18 mouse cellular contexts compared by ENCODE assay signal in the genomic region with DNA sequence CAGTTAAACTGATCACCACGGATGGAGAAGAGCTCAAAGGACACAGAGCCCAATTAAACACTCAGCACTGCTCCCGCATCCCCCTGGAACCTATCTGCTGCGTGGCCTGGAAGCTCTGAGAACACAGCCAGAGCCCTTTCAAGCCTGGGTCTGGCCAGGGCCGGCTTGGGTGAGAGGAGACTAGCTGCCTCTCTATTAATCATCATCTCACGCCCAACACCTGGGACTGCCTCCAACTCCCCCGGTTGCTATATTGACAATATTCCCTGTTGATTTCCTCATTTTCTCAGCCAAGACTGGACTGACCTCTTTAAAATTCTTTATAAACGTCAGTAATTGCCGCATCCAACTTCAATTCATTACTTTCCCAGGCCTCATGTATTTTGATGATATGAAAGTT.
DNase-seq lines count a peak whose midpoint lies in the region; ATAC-seq and TF ChIP-seq lines count a peak whose summit lies in the region.
"Had no signal": no experiment of that assay in that cellular context is flagged by ENCODE, and none has a peak within 500 bp of the region (broad histone marks: within the 10 kb centered on the region; RNA-seq: fewer than 3 reads in every experiment).

No protein-coding gene starts in this region.

- no peak for TF ChIP-seq CTCF in midbrain, postnatal 0 days (IDR thresholded peaks at IDR 0.05)

- H3K9ac ChIP-seq in hindbrain, embryonic 12.5 days = no peak overlapping the region
- H3K9ac ChIP-seq in midbrain, postnatal 0 days (replicated peaks; ENCODE audit: low read length, poor library complexity, severe bottlenecking) = no peak overlapping the region
- H3K9ac ChIP-seq in midbrain, embryonic 16.5 days (ENCODE audit: low read depth, low read length) = no peak overlapping the region
- H3K9ac ChIP-seq: forebrain, embryonic 15.5 days; heart, embryonic 12.5 days; hindbrain, embryonic 15.5 days; limb, embryonic 13.5 days; liver, embryonic 12.5 days had no signal

- DNase-seq in cerebellum, adult 11-12 months = peak; percentile 7
- DNase-seq in cerebellum, adult 8-10 months = no peak
- DNase-seq in hindbrain, embryonic 10.5 days (ENCODE audit: low spot score) = no peak
- peak; percentile 58 for DNase-seq in midbrain, postnatal 0 days (ENCODE audit: low spot score)
- no peak for DNase-seq in spleen, adult 18-20 months
- DNase-seq in thymus, postnatal 25 days = no peak
- DNase-seq: gastrocnemius, postnatal 10 days; heart, postnatal 10 days; kidney, adult 9 months; layer of hippocampus, postnatal 36 days; thymus, adult 18-20 months had no signal

- H3K4me2 ChIP-seq in hindbrain, embryonic 12.5 days (replicated peaks) = no peak overlapping the region
- no peak overlapping the region for H3K4me2 ChIP-seq in midbrain, postnatal 0 days (ENCODE audit: low read depth, low read length, poor library complexity, severe bottlenecking)
- no peak overlapping the region for H3K4me2 ChIP-seq in midbrain, embryonic 16.5 days (ENCODE audit: low read length)
- H3K4me2 ChIP-seq: forebrain, embryonic 15.5 days; heart, embryonic 12.5 days; hindbrain, embryonic 15.5 days; limb, embryonic 13.5 days; liver, embryonic 12.5 days had no signal

- no peaks in the 10 kb centered on the region for H3K36me3 ChIP-seq in hindbrain, embryonic 12.5 days
- no peaks in the 10 kb centered on the region for H3K36me3 ChIP-seq in hindbrain, embryonic 10.5 days
- H3K36me3 ChIP-seq in midbrain, postnatal 0 days (ENCODE audit: insufficient read depth, low read length) = no peaks in the 10 kb centered on the region
- no peaks in the 10 kb centered on the region for H3K36me3 ChIP-seq in midbrain, embryonic 16.5 days (ENCODE audit: control insufficient read depth, insufficient read depth, low read length)
- H3K36me3 ChIP-seq: forebrain, embryonic 15.5 days; heart, embryonic 12.5 days; hindbrain, embryonic 15.5 days; limb, embryonic 13.5 days; liver, embryonic 12.5 days had no signal

- ATAC-seq in hindbrain, embryonic 12.5 days (ENCODE audit: low FRiP score) = peak; percentile 82; the same call in 1 of the 2 replicates
- ATAC-seq in midbrain, postnatal 0 days (ENCODE audit: low FRiP score) = no peak
- no peak; the same call in 1 of the 2 replicates for ATAC-seq in midbrain, embryonic 16.5 days
- ATAC-seq: forebrain, embryonic 15.5 days; liver, embryonic 12.5 days had no signal

- peaks cover 4% of the 10 kb centered on the region; the same call in 1 of the 2 replicates for H3K4me1 ChIP-seq in hindbrain, embryonic 12.5 days
- H3K4me1 ChIP-seq in hindbrain, embryonic 10.5 days (replicated peaks) = no peaks in the 10 kb centered on the region
- no peaks in the 10 kb centered on the region for H3K4me1 ChIP-seq in midbrain, postnatal 0 days (ENCODE audit: insufficient read depth, low read length)
- H3K4me1 ChIP-seq in midbrain, embryonic 16.5 days (ENCODE audit: control insufficient read depth, insufficient read depth, low read length) = peaks cover 6% of the 10 kb centered on the region
- H3K4me1 ChIP-seq: forebrain, embryonic 15.5 days; heart, embryonic 12.5 days; liver, embryonic 12.5 days had no signal

- H3K9me3 ChIP-seq in hindbrain, embryonic 12.5 days (replicated peaks) = no peaks in the 10 kb centered on the region
- no peaks in the 10 kb centered on the region for H3K9me3 ChIP-seq in hindbrain, embryonic 10.5 days
- no peaks in the 10 kb centered on the region for H3K9me3 ChIP-seq in midbrain, postnatal 0 days (ENCODE audit: low read length)
- no peaks in the 10 kb centered on the region for H3K9me3 ChIP-seq in midbrain, embryonic 16.5 days (replicated peaks; ENCODE audit: control insufficient read depth, low read length, poor library complexity, severe bottlenecking)
- H3K9me3 ChIP-seq: forebrain, embryonic 15.5 days; heart, embryonic 12.5 days; hindbrain, embryonic 15.5 days; limb, embryonic 13.5 days; liver, embryonic 12.5 days had no signal

- 0 out of 2 replicates have a peak, but pooled peaks cover 4% of the 10 kb centered on the region for H3K27me3 ChIP-seq in hindbrain, embryonic 12.5 days
- peaks cover 4% of the 10 kb centered on the region; the same call in 1 of the 2 replicates for H3K27me3 ChIP-seq in hindbrain, embryonic 10.5 days (ENCODE audit: insufficient read depth, poor library complexity, severe bottlenecking)
- H3K27me3 ChIP-seq in midbrain, postnatal 0 days (ENCODE audit: insufficient read depth, low read length) = no peaks in the 10 kb centered on the region
- H3K27me3 ChIP-seq in midbrain, embryonic 16.5 days (ENCODE audit: control insufficient read depth, insufficient read depth, low read depth, low read length) = no peaks in the 10 kb centered on the region
- H3K27me3 ChIP-seq: forebrain, embryonic 15.5 days; heart, embryonic 12.5 days; hindbrain, embryonic 15.5 days; liver, embryonic 12.5 days had no signal

- no peak overlapping the region for H3K4me3 ChIP-seq in hindbrain, embryonic 12.5 days
- no peak overlapping the region for H3K4me3 ChIP-seq in hindbrain, embryonic 10.5 days
- H3K4me3 ChIP-seq in midbrain, postnatal 0 days (ENCODE audit: low read depth, low read length) = no peak overlapping the region
- H3K4me3 ChIP-seq in midbrain, embryonic 16.5 days (ENCODE audit: low read depth, low read length) = no peak overlapping the region
- H3K4me3 ChIP-seq: forebrain, embryonic 15.5 days; heart, embryonic 12.5 days; hindbrain, embryonic 15.5 days; limb, embryonic 13.5 days; liver, embryonic 12.5 days had no signal

- WGBS in hindbrain, embryonic 12.5 days = 52% methylated on average over 8 of the region's 8 CpGs
- 65% methylated on average over 8 of the region's 8 CpGs for WGBS in hindbrain, embryonic 10.5 days
- WGBS in midbrain, postnatal 0 days = 41% methylated on average over 8 of the region's 8 CpGs
- WGBS in midbrain, embryonic 16.5 days = 33% methylated on average over 8 of the region's 8 CpGs

- H3K27ac ChIP-seq in hindbrain, embryonic 12.5 days = no peak overlapping the region
- no peak overlapping the region for H3K27ac ChIP-seq in hindbrain, embryonic 10.5 days
- no peak overlapping the region for H3K27ac ChIP-seq in midbrain, postnatal 0 days (ENCODE audit: low read depth, low read length)
- no peak overlapping the region for H3K27ac ChIP-seq in midbrain, embryonic 16.5 days (ENCODE audit: low read length)
- H3K27ac ChIP-seq: forebrain, embryonic 15.5 days; hindbrain, embryonic 15.5 days; limb, embryonic 13.5 days; liver, embryonic 12.5 days had no signal

Comparison
In these comparisons a context has a peak if more than half of its experiments do, and no peak if none do; other contexts are left out.
1. DNase-seq: peak in cerebellum, adult 11-12 months (single experiment) and midbrain, postnatal 0 days (single experiment); none in cerebellum, adult 8-10 months (single experiment), hindbrain, embryonic 10.5 days (single experiment), spleen, adult 18-20 months (0 of 2) and thymus, postnatal 25 days (single experiment).